Mouse (Mus musculus): ENCODE data around the gene Acvr1c.

DNA sequence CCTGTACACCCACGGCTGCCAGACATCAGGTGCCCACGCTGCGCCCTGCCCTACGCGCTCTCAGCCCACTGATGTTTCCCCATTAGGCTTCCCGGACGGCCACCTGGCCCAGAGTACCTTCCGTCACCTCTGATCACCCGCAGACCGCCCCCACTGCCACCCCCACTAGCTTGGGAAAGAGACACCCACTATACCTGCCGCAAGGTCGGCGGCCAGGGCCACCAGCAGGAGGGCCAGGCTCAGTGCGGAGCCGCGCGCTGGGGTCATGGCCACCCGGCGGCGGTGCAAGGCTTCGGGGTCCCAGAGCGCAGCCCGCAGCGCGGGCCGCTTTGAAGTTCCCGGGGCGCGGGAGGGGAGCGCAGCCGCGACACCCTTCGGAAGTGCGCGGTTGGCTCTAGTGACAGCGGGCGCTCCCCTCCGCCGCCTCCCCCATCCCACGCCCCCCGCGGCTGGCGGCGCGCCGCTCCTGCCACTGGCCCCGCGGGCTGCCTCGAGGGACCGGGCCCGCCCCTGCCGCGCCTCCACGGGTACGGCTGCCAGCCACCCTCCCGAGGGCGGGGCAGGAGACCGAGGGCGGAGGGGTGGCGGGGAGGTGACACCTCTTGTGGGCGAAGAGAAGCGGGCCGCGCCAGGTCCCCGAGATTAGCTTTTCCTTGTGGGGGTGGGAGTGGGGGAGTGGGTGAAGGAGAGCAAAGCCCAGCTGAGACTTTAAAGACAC lies at the start of gene Acvr1c:
- TF ChIP-seq POLR2A (IDR thresholded peaks at IDR 0.05; ENCODE audit: borderline replicate concordance, low read depth, low read length): no peak
- no peak for TF ChIP-seq CTCF (IDR thresholded peaks at IDR 0.05; ENCODE audit: low read depth, low read length)

All from bone marrow macrophage, adult 2 months (primary cell).